ENCODE assay signal across 11 mouse cellular contexts in genomic region chr1:78707280-78707679, GRCm38 (mm10). TPM values are rescaled to one million over a fixed set of nuclear protein-coding genes. Genes with fewer than 3 reads are reported as not detected.
A peak's percentile ranks its signal among the peaks of the same experiment; 100 is the strongest.
DNase-seq lines count a peak whose midpoint lies in the region; ATAC-seq and TF ChIP-seq lines count a peak whose summit lies in the region.
"Had no signal": no experiment of that assay in that cellular context is flagged by ENCODE, and none has a peak within 500 bp of the region (broad histone marks: within the 10 kb centered on the region; RNA-seq: fewer than 3 reads in every experiment).

No protein-coding gene starts in this region.

- DNase-seq in gastrocnemius, adult 2 months, result no peak
- DNase-seq in gastrocnemius, postnatal 14 days, result no peak
- peak; percentile 28 for DNase-seq in lung, postnatal 0 days (ENCODE audit: low spot score)
- DNase-seq in lung, adult 2 months, result no peak
- DNase-seq in right cerebral cortex, postnatal 14 days, result peak; percentile 49
- no peak for DNase-seq in gastrocnemius, postnatal 25 days

- H3K27ac ChIP-seq in gastrocnemius, adult 2 months, result no peak overlapping the region
- H3K27ac ChIP-seq in lung, postnatal 0 days (ENCODE audit: low read length), result no peak overlapping the region
- H3K27ac ChIP-seq: embryonic facial prominence, embryonic 13.5 days; limb, embryonic 12.5 days; neural tube, embryonic 12.5 days had no signal

- TF ChIP-seq EP300 in lung, postnatal 0 days (IDR thresholded peaks at IDR 0.05), result no peak

- 54% methylated on average over 4 of the region's 4 CpGs for WGBS in lung, postnatal 0 days
- 59% methylated on average over 4 of the region's 4 CpGs for WGBS in lung, adult 2 months

- intact Hi-C loops in gastrocnemius, adult 2 months (cut with DNase I), result no loop called here
- intact Hi-C loops in gastrocnemius, postnatal 14 days (cut with DNase I; ENCODE audit: low total_unique reads), result no loop called here

- no peaks in the 10 kb centered on the region for H3K9me3 ChIP-seq in lung, postnatal 0 days (ENCODE audit: low read length)
- H3K9me3 ChIP-seq: embryonic facial prominence, embryonic 13.5 days; limb, embryonic 12.5 days; neural tube, embryonic 12.5 days had no signal

- no peak for TF ChIP-seq POLR2A in lung, adult 2 months (IDR thresholded peaks at IDR 0.05; ENCODE audit: borderline replicate concordance, extremely low read depth, low read depth, low read length)

- no peak overlapping the region for H3K4me2 ChIP-seq in lung, postnatal 0 days (replicated peaks; ENCODE audit: low read depth, low read length)
- H3K4me2 ChIP-seq: embryonic facial prominence, embryonic 13.5 days; limb, embryonic 12.5 days; neural tube, embryonic 12.5 days had no signal

- H3K36me3 ChIP-seq in lung, postnatal 0 days (ENCODE audit: insufficient read depth, low read length), result no peaks in the 10 kb centered on the region

- H3K4me3 ChIP-seq in gastrocnemius, adult 2 months, result no peak overlapping the region
- H3K4me3 ChIP-seq in lung, postnatal 0 days (ENCODE audit: low read depth, low read length), result no peak overlapping the region
- no peak overlapping the region for H3K4me3 ChIP-seq in lung, adult 2 months (replicated peaks; ENCODE audit: extremely low read depth, low read depth, low read length)
- H3K4me3 ChIP-seq: embryonic facial prominence, embryonic 13.5 days; limb, embryonic 12.5 days; neural tube, embryonic 12.5 days had no signal

- peak; percentile 48 for TF ChIP-seq CTCF in gastrocnemius, adult 2 months (IDR thresholded peaks at IDR 0.05)
- TF ChIP-seq CTCF in lung, postnatal 0 days (IDR thresholded peaks at IDR 0.05), result peak; percentile 47
- TF ChIP-seq CTCF in lung, adult 2 months (IDR thresholded peaks at IDR 0.05; ENCODE audit: insufficient read depth, low read length), result no peak

- H3K9ac ChIP-seq in lung, postnatal 0 days (replicated peaks; ENCODE audit: low read depth), result no peak overlapping the region
- H3K9ac ChIP-seq: embryonic facial prominence, embryonic 13.5 days; limb, embryonic 12.5 days; neural tube, embryonic 12.5 days had no signal

- no peaks in the 10 kb centered on the region for H3K27me3 ChIP-seq in lung, postnatal 0 days (replicated peaks; ENCODE audit: insufficient read depth, low read length)
- H3K27me3 ChIP-seq: embryonic facial prominence, embryonic 13.5 days; limb, embryonic 12.5 days; neural tube, embryonic 12.5 days had no signal

- no peak for ATAC-seq in lung, postnatal 0 days
- ATAC-seq in activated CD4-positive, CD25-positive, alpha-beta regulatory T cell, adult 4 months, result peak; percentile 46
- ATAC-seq in inflammation-experienced regulatory T-cells, adult 6 months, result no peak

- no peaks in the 10 kb centered on the region for H3K4me1 ChIP-seq in lung, postnatal 0 days (ENCODE audit: insufficient read depth, low read depth, low read length)
- H3K4me1 ChIP-seq in lung, adult 2 months (ENCODE audit: control insufficient read depth, insufficient read depth, low read length), result no peaks in the 10 kb centered on the region
- H3K4me1 ChIP-seq: limb, embryonic 12.5 days; neural tube, embryonic 12.5 days had no signal

RNA-seq across cellular contexts. Expression of gene Utp14b, which starts 49.4 kb away (rescaled TPM):
- 1 to 10 TPM; 1.6 to 2.6 TPM for total RNA-seq in gastrocnemius, adult 2 months (2021)
- total RNA-seq in gastrocnemius, postnatal 14 days (2021), result 1 to 10 TPM; 1.6 to 2.2 TPM
- polyA plus RNA-seq in lung, postnatal 0 days (2015; fragmentation: Nextera tagmentation; extraction: Ambion mirVana), result 0.96 and 0.97 TPM in 2 replicates
- 0.51 and 0.83 TPM in 2 replicates for polyA plus RNA-seq in lung, adult 2 months (2012; rRNA removed)
- under 1 TPM; 0.68 to 0.70 TPM for polyA plus RNA-seq in activated CD4-positive, CD25-positive, alpha-beta regulatory T cell, adult 4 months (2017; shearing (Covaris generic))
- polyA plus RNA-seq in inflammation-experienced regulatory T-cells, adult 6 months (2017; shearing (Covaris generic)), result under 1 TPM; 0.10 to 0.93 (median 0.42) TPM
- 1 to 10 TPM; 1.1 to 2.2 TPM for total RNA-seq in gastrocnemius, postnatal 25 days (2021)

RNA-seq across cellular contexts. Expression of gene Acsl3, which starts 49.7 kb away (rescaled TPM):
- total RNA-seq in gastrocnemius, adult 2 months (2021), result 10 to 100 TPM in 1 of 2 experiments, 1 to 10 TPM in 1; 7.3 to 21.1 TPM
- 10 to 100 TPM in 1 of 2 experiments, 1 to 10 TPM in 1; 7.0 to 10.0 TPM for total RNA-seq in gastrocnemius, postnatal 14 days (2021)
- polyA plus RNA-seq in lung, postnatal 0 days (2015; fragmentation: Nextera tagmentation; extraction: Ambion mirVana), result 22.7 and 23.3 TPM in 2 replicates
- 4.1 and 6.6 TPM in 2 replicates for polyA plus RNA-seq in lung, adult 2 months (2012; rRNA removed)
- polyA plus RNA-seq in activated CD4-positive, CD25-positive, alpha-beta regulatory T cell, adult 4 months (2017; shearing (Covaris generic)), result 1 to 10 TPM; 2.6 to 5.3 TPM
- 1 to 10 TPM in 2 of 3 experiments, under 1 TPM in 1; 0.77 to 5.7 (median 2.1) TPM for polyA plus RNA-seq in inflammation-experienced regulatory T-cells, adult 6 months (2017; shearing (Covaris generic))
- 10 to 100 TPM in 1 of 2 experiments, 1 to 10 TPM in 1; 8.0 to 11.3 TPM for total RNA-seq in gastrocnemius, postnatal 25 days (2021)

Comparison
In these comparisons a context has a peak if more than half of its experiments do, and no peak if none do; other contexts are left out.
1. DNase-seq: peak in lung, postnatal 0 days (single experiment) and right cerebral cortex, postnatal 14 days (single experiment); none in gastrocnemius, adult 2 months (single experiment), gastrocnemius, postnatal 14 days (single experiment), lung, adult 2 months (single experiment) and gastrocnemius, postnatal 25 days (single experiment).